Mouse (Mus musculus) midbrain, embryonic 16.5 days (tissue): ENCODE data around the gene Vhl. TPM values are rescaled to one million over a fixed set of nuclear protein-coding genes. Genes with fewer than 3 reads are reported as not detected.

Experiments
- ATAC-seq: fragments of 200-750 bp; cut with Nextera tagmentation; 2 replicates; pipeline ENCODE4 v1.8.0; 2017; ENCODE audit warnings: moderate TSS enrichment
- H3K27ac ChIP-seq: fragments of 300-500 bp; sonication (generic); 2 replicates; pipeline ENCODE4 v1.5.1; 2014; ENCODE audit warnings: mild to moderate bottlenecking, low read length, mixed read lengths
- H3K27me3 ChIP-seq: fragments of 300-500 bp; sonication (generic); 2 replicates; pipeline ENCODE4 v1.6.1; 2014; ENCODE audit warnings: low read depth, low read length, mixed read lengths; ENCODE audit not compliant: control insufficient read depth, insufficient read depth
- H3K36me3 ChIP-seq: fragments of 300-500 bp; sonication (generic); 2 replicates; pipeline ENCODE4 v1.6.1; 2014; ENCODE audit warnings: mild to moderate bottlenecking, low read length, moderate library complexity, mixed read lengths; ENCODE audit not compliant: control insufficient read depth, insufficient read depth
- H3K4me1 ChIP-seq: fragments of 300-500 bp; sonication (generic); 2 replicates; pipeline ENCODE4 v1.6.1; 2014; ENCODE audit warnings: mild to moderate bottlenecking, low read length, mixed read lengths; ENCODE audit not compliant: control insufficient read depth, insufficient read depth
- H3K4me2 ChIP-seq: fragments of 300-500 bp; sonication (generic); 2 replicates; pipeline ENCODE4 v1.6.1; 2014; ENCODE audit warnings: mild to moderate bottlenecking, low read length, mixed read lengths
- H3K4me3 ChIP-seq: fragments of 300-500 bp; sonication (generic); 2 replicates; pipeline ENCODE4 v1.5.1; 2014; ENCODE audit warnings: low read depth, mild to moderate bottlenecking, low read length, moderate library complexity, mixed read lengths
- H3K9ac ChIP-seq: fragments of 300-500 bp; sonication (generic); 2 replicates; pipeline ENCODE4 v1.6.1; 2014; ENCODE audit warnings: low read depth, low read length, mixed read lengths
- H3K9me3 ChIP-seq: fragments of 300-500 bp; sonication (generic); replicated peaks from 2 replicates; pipeline ENCODE4 v1.6.1; 2014; ENCODE audit warnings: mild to moderate bottlenecking, low read length, mixed read lengths; ENCODE audit not compliant: control insufficient read depth, poor library complexity, severe bottlenecking
- WGBS: fragments of 180-500 bp; shearing (Covaris S2); extraction: QIAGEN DNeasy Blood & Tissue Kit; methylation state at CpG from one replicate; pipeline ENCODE4 v1.1.7; 2014; 5-methylcytosine and 5-hydroxymethylcytosine counted together
- polyA plus RNA-seq: library from polyadenylated mRNA; unstranded; fragments of >200 nt; fragmentation: Nextera tagmentation; extraction: Ambion mirVana; gene quantifications from 2 replicates; pipeline ENCODE4 v1.2.1, GENCODE M21; 2015

Vhl gene
- polyA plus RNA-seq, 1 experiment from 2014 or later: 77.8 TPM

GRCm38 (mm10) chr6:113655475-113655874 is 31.7 kb downstream of the Vhl start:
- no peak for ATAC-seq
- WGBS: 95% methylated on average over 3 of the region's 3 CpGs

DNA sequence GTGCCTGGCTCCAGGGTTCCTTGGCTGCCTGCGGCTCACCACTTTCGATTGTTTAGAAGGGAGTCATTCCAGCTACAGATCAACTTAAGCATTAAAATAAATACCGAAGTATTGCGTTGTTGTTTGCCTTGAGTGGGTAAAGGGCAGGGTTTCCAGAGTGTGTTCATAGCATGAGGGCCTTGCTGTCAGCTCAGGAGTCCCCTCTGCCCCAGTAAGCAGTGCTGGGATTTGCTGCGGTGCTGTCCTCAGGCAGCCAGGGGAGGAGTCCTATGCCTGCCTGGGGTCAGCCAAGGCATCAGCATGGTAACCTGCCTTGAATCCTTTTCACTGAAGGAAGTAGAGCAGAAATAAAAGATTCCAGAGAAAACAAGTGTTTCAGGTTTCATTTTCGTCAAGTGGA is 33.1 kb downstream of the Vhl start:
- 74% methylated on average over 6 of the region's 6 CpGs for WGBS
- Histone ChIP-seq H3K9ac (no peak overlapping the region), H3K36me3 (no peaks in the 10 kb centered on the region), H3K4me3 (no peak overlapping the region), H3K27ac (no peak overlapping the region), H3K4me1 (0 out of 2 replicates have a peak, but pooled peaks cover 2% of the 10 kb centered on the region), H3K4me2 (no peak overlapping the region), H3K27me3 (no peaks in the 10 kb centered on the region), H3K9me3 (no peaks in the 10 kb centered on the region)
- no peak for ATAC-seq

More at GRCm38 (mm10) chr6:113655475-113655874, 31.7 kb downstream of the Vhl start:
- Histone ChIP-seq H3K4me3 (no peak overlapping the region), H3K27ac (no peak overlapping the region), H3K4me1 (no peaks in the 10 kb centered on the region), H3K27me3 (no peaks in the 10 kb centered on the region), H3K9ac (no peak overlapping the region), H3K9me3 (no peaks in the 10 kb centered on the region), H3K4me2 (no peak overlapping the region), H3K36me3 (no peaks in the 10 kb centered on the region)

DNA sequence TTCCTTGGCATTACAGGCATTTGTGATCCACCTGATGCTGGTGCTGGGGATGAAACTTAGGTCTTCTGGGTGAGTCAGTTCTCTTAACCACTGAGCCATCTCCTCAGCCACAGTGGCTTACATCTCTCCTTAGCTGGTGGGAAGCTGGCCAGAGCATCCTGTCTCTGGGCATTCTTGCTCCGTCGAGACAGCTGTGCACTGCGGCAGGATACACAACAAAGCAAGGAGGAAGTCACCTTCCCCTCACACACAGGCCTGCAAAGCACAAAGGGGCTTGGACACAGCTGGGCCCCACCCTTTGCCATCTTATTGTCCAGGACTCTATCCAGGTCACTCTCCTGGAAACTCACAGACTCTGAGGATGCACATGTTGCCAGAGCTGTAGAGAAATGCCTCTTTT is 34.5 kb downstream of the Vhl start:
- no peak for ATAC-seq
- Histone ChIP-seq H3K36me3 (no peaks in the 10 kb centered on the region), H3K27ac (no peak overlapping the region), H3K27me3 (no peaks in the 10 kb centered on the region), H3K9me3 (no peaks in the 10 kb centered on the region), H3K4me1 (0 out of 2 replicates have a peak, but pooled peaks cover 3% of the 10 kb centered on the region), H3K4me2 (no peak overlapping the region), H3K9ac (no peak overlapping the region), H3K4me3 (no peak overlapping the region)
- WGBS: 53% methylated on average over 3 of the region's 3 CpGs

GRCm38 (mm10) chr6:113659648-113660491 is 36.1 kb downstream of the Vhl start:
- no peaks in the 10 kb centered on the region for H3K36me3 ChIP-seq
- H3K9ac ChIP-seq: no peak overlapping the region
- no peak overlapping the region for H3K4me2 ChIP-seq
- H3K4me3 ChIP-seq: no peak overlapping the region
- WGBS: 76% methylated on average over 8 of the region's 8 CpGs
- H3K9me3 ChIP-seq: no peaks in the 10 kb centered on the region
- H3K27ac ChIP-seq: no peak overlapping the region
- 0 out of 2 replicates have a peak, but pooled peaks cover 3% of the 10 kb centered on the region for H3K4me1 ChIP-seq
- ATAC-seq: no peak
- H3K27me3 ChIP-seq: no peaks in the 10 kb centered on the region

GRCm38 (mm10) chr6:113660492-113661352 is 37.0 kb downstream of the Vhl start:
- Histone ChIP-seq H3K9me3 (no peaks in the 10 kb centered on the region), H3K27ac (no peak overlapping the region), H3K4me1 (0 out of 2 replicates have a peak, but pooled peaks cover 3% of the 10 kb centered on the region), H3K4me2 (no peak overlapping the region), H3K9ac (no peak overlapping the region), H3K4me3 (no peak overlapping the region), H3K36me3 (no peaks in the 10 kb centered on the region), H3K27me3 (no peaks in the 10 kb centered on the region)
- ATAC-seq: no peak
- 71% methylated on average over 14 of the region's 14 CpGs for WGBS

DNA sequence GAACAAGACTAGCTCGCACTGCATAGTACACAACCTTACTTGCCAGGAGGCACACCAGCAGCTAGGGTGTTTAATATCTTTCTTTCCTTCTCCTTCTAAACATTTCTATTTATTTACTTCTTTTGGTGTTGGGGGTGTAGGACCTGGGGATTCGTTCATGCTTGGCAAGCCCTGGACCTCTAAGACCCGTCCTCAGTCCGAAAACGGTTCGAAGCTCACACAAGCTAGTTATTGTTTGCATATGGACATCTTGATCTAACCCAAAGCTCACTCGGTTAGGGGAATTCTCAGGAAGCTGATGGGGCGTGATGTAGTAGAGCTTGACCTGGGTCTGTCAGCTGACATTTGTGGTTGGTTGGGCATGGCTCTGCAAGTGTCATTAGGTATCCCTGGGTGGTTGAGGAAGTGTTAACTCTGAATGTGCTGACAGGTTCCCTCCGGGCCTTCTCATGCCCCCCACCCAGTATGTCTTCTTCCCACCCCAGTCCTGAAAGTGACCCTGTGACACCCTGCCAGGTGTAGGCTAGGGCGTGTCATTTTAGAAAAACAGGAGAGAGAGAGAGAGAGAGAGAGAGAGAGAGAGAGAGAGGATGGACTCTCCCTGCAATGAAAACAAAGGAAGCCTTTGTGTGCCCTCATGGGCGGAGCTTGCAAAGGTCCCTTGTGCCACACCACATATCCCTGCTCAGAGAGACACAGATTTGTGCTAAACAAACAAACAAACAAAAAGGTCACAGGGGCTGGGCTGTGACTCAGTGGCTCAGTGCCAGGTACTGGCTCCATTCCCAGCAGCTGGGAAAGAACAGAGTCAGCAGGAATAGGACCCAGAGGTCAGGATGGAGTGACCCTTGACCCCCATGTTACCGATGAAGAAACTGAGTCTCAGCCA is 37.8 kb downstream of the Vhl start:
- Histone ChIP-seq H3K4me3 (no peak overlapping the region), H3K4me1 (0 out of 2 replicates have a peak, but pooled peaks cover 3% of the 10 kb centered on the region), H3K4me2 (no peak overlapping the region), H3K27ac (no peak overlapping the region), H3K27me3 (no peaks in the 10 kb centered on the region), H3K36me3 (no peaks in the 10 kb centered on the region), H3K9ac (no peak overlapping the region), H3K9me3 (no peaks in the 10 kb centered on the region)
- no peak for ATAC-seq
- WGBS: 70% methylated on average over 12 of the region's 12 CpGs

DNA sequence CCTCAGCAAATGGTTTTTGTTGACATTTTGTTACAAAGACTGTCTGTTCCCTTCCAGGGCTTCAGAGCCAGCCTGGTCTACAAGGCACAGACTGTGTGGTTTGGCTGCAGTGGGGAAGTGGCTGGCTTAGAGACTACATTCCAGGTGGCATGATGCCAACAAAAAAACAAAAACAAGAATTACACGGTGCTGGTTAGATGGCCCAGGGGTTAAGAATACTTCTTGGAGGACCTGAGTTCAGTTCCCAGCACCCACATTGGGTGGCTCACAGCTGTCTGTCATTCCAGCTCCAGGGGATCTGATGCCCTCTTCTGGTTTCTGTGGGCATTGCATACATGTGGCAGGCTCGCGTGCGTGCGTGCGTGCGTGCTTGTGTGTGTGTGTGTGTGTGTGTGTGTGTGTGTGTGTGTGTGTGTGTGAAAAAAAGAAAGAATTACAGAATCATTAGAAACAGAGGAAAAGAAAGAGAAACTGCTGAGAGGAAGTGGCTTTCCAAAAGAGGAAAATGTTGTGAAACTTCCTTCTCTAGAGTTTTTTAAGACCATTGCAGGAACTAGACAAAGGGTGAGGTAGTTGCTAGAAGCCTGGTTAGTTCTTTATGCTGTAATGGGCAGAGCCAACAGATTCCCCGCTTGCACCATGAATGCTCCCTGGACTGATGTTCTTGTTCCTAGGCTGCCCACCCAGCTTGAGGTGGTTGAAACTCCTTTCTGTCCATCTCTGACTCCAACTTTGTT is 39.4 kb downstream of the Vhl start:
- WGBS: 91% methylated on average over 8 of the region's 8 CpGs
- no peak for ATAC-seq

GRCm38 (mm10) chr6:113664305-113664704 is 40.5 kb downstream of the Vhl start:
- Histone ChIP-seq H3K9ac (no peak overlapping the region), H3K27me3 (no peaks in the 10 kb centered on the region), H3K4me1 (0 out of 2 replicates have a peak, but pooled peaks cover 3% of the 10 kb centered on the region), H3K4me3 (no peak overlapping the region), H3K36me3 (no peaks in the 10 kb centered on the region), H3K4me2 (no peak overlapping the region), H3K9me3 (no peaks in the 10 kb centered on the region), H3K27ac (no peak overlapping the region)
- WGBS: 88% methylated on average over 7 of the region's 7 CpGs
- no peak for ATAC-seq

More for the DNA sequence above, 39.4 kb downstream of the Vhl start:
- Histone ChIP-seq H3K36me3 (no peaks in the 10 kb centered on the region), H3K4me1 (0 out of 2 replicates have a peak, but pooled peaks cover 3% of the 10 kb centered on the region), H3K9me3 (no peaks in the 10 kb centered on the region), H3K4me2 (no peak overlapping the region), H3K4me3 (no peak overlapping the region), H3K9ac (no peak overlapping the region), H3K27ac (no peak overlapping the region), H3K27me3 (no peaks in the 10 kb centered on the region)
